Mouse (Mus musculus) activated CD4-positive, CD25-positive, alpha-beta regulatory T cell, adult 4 months (primary cell): ENCODE data around the gene Zfp654. TPM values are rescaled to one million over a fixed set of nuclear protein-coding genes. Genes with fewer than 3 reads are reported as not detected.
A peak's percentile ranks its signal among the peaks of the same experiment; 100 is the strongest.
"Not testable (repeated sequence)": the region's sequence is repeated elsewhere in the genome, so short reads cannot be mapped to it uniquely, and the experiment has no call there.

ENCODE experiments used
- ATAC-seq: one replicate; pipeline ENCODE4 v1.8.0; 2017
- polyA plus RNA-seq, 2 experiments: library from polyadenylated mRNA; unstranded; fragments of 100-300 nt; shearing (Covaris generic); gene quantifications; one replicate each; pipeline ENCODE4 v1.2.1; 2017

The Zfp654 gene
- polyA plus RNA-seq = 1 to 10 TPM; 8.9 to 9.8 TPM

DNA sequence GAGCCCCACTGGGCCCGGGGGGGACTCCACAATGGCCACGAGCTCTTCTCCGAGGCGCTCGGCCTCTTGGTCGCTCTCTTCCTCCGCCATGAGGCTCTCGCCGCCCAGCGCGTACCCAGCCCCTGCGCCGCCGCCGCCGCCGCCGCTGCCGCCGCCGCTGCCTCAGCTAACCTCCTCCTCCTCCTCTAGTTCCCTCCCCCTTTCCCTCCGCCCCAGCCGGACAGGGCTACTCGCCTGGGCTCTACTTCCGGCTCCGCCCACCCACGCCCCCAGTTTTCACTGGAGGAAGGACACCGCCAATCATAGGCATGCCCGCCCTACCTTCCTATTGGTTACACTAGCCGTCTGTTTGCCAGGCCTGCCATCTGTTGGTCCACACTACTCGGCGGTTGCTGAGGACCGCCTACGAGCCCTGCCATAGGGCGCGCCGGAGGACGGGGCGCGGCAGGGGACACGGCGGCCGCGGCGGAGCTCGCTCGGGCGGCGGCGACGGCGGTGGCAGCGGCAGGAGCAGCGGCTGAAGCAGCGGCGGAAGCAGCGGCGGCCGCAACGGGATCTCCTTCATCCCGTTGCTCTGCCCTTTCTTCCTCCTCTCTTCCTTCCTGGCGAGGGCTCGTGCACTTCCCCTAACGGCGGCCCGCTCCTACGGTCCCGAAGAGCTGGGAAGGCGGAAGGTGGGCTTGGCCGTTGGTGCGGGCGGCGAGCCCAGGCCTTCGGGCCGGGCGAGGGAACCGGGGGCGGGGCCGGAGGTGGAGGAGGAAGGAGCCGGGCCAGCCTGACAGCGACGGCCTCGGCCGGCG, at the start of gene Zfp654, which contains the start of gene Cggbp1:
Zfp654 (minus strand) TSS at position 90 of the 800 bp plus-strand sequence.
Cggbp1 (plus strand) TSS at position 434 of the 800 bp plus-strand sequence.
- ATAC-seq = peak; percentile 94

DNA sequence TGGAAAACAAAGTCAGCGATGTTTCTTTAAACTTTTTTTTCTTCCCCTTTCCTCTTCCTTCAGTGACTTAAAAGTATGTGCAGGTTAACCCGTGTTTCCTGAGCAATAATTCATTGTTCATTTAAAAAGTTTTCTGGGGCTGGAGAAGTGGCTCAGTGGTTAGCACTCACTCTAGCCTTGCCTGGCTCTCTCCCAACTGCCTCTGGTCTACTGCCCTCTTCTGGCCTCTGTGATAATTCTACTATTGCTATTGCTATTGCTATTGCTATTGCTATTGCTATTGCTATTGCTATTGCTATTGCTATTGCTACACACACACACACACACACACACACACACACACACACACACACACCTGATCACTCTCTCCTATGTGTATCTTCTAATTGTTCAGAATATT, 47.6 kb upstream of the Zfp654 start:
- peak; percentile 83 for ATAC-seq

DNA sequence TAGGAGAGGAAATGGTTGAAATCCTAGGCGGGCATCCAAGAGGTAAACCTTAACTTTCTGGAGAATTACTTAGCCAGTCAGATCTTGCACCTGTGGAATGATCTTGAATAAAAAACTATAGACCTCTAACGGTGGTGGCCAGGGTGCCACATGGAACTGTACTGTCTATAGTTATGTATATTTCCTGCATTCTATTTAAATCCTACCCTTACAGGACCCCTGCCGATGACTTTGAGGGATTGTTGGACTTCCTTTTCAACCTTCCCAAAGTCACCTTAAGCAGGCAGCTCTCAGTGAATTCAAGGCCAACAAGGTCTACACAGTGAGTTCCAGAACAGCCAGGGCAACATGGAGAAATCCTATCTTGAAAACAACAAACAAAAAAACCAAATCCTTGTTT, 38.0 kb upstream of the Zfp654 start:
- ATAC-seq = no peak

- ATAC-seq = no peak
Measured at GRCm38 (mm10) chr16:64885547-64885946, 34.1 kb upstream of the Zfp654 start.

DNA sequence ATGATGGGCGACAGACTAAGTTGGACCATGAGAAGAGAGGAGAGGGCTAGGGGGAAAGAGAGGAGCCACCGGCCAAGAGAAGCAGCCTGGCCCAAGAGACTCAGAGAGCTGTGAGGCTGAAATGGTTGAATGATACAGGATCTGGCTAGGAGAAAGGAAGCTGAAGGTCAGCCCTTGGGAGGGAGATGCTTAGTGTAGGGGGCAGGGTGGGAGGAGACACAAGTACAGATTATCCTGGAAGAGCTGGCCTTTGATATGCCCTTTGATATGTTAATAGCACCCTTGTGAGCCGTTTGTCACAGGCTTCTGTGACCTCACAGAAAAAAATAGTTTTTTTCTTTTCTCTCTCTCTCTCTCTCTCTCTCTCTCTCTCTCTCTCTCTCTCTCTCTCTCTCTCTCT, 33.7 kb upstream of the Zfp654 start:
- ATAC-seq = no peak

- ATAC-seq = no peak
Measured at GRCm38 (mm10) chr16:64884420-64884838, 33.0 kb upstream of the Zfp654 start.

DNA sequence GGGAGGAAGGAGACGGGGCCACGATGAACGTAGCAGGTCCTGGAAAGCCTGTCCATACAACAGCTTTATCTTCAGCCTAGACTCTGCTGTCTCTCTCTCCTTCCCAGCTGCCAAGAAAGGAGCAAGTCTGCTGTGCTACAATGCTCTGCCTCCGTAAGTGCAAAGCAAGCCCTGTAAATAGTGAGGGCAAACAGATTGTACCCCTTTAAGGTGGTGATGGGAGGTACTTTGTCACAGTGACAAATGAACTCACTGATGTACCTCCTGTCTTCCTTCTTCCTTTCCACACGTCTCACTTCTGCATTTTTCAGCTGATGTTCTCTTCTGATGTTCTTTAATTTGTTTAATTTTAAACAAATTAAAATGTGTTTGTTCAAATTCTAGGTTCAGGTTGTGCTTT, 32.4 kb upstream of the Zfp654 start:
- ATAC-seq = no peak

DNA sequence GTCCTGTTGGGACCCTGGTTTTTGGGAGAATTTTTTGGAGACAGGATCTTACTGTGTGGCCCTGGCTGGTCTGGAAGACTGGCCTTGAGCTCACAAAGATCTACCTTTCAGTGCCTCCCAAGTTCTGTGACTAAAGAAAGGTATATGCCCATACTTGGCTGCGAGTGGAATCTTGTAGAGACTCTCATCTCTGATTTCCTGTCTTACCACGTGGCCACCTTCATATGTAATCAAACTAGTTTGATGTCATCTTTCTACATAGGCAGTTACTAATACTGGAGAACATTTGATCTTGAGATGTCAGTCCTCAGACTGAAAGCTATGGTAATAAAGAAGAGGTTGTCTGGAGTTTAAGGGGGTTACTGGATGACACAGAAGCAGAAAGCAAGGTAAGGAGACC, 30.0 kb upstream of the Zfp654 start:
- no peak for ATAC-seq

DNA sequence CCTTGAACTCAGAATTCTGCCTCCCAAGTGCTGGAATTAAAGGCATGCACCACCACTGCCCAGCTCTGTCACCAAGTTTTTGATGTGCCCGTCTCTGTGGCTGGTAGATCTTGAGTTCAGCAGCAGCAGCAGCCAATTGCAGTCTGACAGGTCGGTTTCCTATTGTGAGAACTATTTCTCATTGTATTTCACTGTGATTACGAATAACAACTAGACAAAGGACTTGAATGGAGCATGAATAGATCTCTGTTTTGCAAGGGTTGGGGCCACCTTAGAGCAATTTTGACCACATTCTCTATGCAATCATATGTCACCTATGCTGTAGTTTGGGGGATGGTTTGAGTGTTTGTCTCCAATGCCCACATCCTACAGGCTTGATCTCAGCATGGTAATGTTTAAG, 29.5 kb upstream of the Zfp654 start:
- ATAC-seq = no peak

- ATAC-seq = no peak
Measured at GRCm38 (mm10) chr16:64879735-64880134, 28.3 kb upstream of the Zfp654 start.

- no peak for ATAC-seq
Measured at GRCm38 (mm10) chr16:64878611-64879132, 27.2 kb upstream of the Zfp654 start.

- no peak for ATAC-seq
Measured at GRCm38 (mm10) chr16:64877314-64877713, 25.9 kb upstream of the Zfp654 start.

DNA sequence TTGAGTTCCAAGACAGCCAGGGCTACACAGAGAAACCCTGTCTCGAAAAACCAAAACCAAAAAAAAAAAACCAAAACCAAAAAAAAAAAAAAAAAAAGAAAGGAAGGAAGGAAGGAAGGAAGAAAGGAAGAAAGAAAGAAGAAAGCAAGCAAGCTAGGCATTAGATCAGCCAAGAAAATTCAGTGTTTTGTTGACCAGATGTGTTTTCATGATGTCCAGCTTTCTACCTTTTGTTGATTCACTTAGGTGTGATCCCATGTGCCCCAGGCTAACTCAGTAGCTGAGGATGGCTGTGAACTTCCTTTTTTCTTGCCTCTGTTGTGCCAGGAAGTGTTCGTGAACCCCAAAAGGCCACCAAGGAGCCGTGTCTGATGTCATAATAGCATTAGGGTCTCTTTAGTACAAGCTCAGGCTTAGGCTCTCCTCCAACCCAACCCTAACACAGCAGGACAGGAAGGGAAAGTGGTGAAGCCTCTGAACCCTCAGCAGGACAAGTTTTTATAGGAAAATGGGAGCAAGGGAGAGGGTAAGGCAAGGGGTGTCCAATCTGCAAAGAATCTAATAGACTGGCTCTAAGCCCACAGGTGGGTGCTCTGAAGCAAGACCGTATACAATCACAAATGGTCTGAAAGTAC, 25.3 kb upstream of the Zfp654 start:
- ATAC-seq = no peak

DNA sequence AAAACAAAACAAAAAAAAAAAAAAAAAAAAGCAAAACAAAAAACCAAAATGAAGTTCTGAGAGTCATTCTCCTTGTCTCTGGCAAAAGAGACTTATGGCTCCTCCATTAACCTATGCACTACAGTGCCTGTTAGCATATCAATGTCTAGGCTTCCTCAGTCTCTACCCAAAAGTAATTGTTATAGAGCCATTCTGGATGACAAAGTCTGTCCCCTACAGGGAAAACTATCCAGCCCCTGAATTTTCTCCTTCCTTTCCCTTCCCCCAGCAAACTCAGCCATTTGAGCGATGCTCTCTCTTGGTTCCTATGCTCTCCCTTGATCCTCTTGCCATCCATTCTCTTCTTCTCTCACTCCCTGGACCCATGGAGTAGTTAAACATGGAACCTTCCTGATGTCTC, 24.4 kb upstream of the Zfp654 start:
- no peak for ATAC-seq

GRCm38 (mm10) chr16:64875384-64875783, 23.9 kb upstream of the Zfp654 start:
- no peak for ATAC-seq

DNA sequence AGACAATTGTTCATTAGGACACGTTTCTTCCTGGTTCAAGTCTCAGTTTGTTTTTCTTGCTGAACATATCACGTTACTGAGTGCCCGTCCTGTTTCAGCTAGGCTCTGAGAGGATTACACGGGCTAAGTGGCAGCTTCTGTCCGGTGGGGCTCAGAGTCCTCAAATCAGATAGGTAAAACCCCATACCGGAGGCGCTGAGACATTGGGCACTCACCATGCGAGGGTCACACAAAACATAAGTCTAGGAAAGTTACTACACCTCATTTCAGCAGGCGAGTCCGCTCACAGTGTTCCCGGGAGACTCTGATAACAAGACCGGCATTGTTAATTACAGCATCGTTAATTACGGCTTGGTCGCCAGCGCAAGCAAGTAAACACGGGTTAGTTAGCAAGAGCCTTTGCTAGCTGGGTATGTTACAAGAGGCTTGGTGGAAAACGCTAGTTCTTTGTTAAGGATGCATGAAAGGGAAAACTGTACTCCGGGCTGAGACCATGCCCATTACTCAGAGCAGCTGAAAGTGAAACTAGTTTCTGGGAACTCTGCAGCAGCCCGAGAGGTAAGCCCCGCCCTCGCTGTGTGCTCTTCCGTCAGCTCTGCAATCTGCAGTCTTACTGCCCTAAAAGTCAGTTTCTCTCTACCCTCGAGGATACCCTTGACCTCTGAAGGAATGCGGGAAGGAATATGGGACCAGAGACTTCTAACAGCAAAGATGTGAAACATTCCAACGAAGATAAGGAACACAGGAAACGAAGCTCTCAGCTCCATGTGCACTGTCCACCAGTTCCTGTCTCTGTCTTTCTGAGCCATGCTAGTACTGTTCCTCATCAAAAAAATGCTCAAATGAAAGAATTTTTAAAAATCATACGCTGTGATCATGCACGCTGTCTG, 22.2 kb upstream of the Zfp654 start:
- peak; percentile 97 for ATAC-seq

DNA sequence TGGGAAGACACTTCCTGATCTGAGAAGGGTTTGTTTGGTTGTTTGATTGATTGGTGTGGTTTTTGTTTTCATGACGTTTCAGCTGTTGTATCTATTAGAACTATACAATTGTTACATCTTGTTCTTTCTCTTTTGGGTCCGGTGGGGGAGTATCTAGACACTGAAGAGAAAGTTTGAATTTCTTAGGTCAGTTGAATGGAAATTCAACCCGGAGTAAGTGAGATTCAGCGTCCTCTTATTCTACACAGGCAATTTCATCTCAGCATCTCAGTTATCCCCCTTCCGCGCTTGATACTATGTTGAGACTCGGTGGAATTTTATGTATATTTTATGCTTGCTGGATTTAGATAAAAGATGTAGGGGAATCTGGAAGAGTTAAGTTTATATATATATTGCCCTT, 21.4 kb upstream of the Zfp654 start:
- no peak for ATAC-seq

- ATAC-seq = no peak
Measured at GRCm38 (mm10) chr16:64872296-64872695, 20.8 kb upstream of the Zfp654 start.

GRCm38 (mm10) chr16:64869621-64870020, 18.2 kb upstream of the Zfp654 start:
- no peak for ATAC-seq

DNA sequence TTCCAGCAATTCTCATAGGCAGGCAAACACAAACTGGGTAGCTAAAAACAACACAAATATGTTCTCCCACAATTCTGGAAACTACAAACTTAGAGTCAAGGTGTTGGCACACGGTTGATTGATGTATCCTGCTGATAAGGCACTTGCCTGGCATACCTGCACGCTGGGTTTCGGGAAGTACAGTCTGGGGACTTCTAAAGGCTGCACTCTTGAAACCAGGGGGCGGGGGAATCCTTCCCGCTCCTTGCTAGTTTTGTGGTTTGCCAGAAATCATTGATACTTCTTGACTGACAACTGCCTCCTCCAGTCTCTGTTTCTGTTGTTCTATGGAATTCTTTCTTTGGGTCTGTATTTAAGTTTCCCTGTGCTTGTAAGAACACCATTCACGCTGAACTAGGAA, 17.2 kb upstream of the Zfp654 start:
- no peak for ATAC-seq

GRCm38 (mm10) chr16:64865841-64866240, 14.4 kb upstream of the Zfp654 start:
- ATAC-seq = not testable (repeated sequence)

DNA sequence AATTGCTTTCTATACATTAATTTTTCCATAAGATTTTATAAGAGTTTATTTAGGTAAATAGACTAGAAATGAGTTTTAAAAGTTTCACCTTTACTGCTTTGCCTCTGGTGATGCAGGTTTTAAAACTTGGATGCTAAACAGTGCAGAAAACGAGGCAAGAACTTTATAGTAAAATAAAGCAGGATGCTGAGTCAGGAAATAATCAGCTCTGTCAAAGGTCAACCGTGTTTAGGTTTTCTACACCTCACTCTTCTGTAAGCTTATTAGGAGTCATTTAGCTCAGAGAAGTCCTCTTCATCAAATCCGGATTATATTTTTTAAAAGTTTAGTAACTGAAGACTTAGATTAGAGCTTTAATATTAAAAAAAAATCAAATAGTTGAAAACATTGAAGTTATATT, 5.5 kb upstream of the Zfp654 start:
- no peak for ATAC-seq

DNA sequence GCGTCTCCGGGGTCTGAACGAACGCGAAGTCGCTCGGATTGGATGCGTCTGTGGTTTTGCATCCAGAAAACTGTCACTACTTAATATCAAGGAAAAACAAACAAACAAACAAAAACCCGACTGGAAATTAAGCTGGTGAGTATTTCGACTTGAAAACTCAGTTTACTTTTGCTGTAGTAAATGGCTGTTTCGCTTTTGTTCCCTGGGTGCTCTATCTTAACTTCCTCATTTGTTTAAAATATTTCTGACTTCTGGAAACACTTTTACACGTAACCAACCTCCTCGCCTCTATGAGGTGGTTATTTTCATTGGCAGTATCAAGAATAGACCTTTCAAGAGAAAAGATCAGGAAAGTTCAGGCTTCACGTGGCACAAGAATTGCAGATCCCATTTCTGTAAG, 1.4 kb upstream of the Zfp654 start:
- no peak for ATAC-seq
